Mouse (Mus musculus): ENCODE measurements around the gene Me3. TPM values are rescaled to one million over a fixed set of nuclear protein-coding genes. Genes with fewer than 3 reads are reported as not detected.
A peak's percentile ranks its signal among the peaks of the same experiment; 100 is the strongest.

Gene Me3
- polyA plus RNA-seq, 1 experiment from 2014 or later = 0.77 TPM

DNA sequence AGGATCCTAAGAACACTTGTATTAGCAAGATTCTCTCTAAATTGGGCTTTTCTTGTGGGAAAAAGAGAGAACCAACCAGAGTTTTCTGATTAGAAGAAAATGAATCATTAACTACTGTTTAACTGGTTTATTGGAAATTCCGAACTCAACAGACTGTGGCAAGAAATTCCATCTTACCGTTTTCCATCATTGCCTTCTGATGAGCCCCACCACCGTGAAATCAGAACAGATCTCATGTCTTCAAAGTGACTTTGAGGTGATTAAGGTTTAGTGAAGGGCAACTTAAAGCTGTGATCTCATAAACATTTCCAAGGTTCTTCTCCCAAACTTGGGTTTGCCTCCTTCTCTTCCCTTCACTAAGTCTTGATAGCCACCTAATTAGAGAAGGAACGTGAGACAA is 8.9 kb upstream of the Me3 start:
- WGBS = 85% methylated on average over 4 of the region's 4 CpGs

GRCm38 (mm10) chr7:89627393-89627792 is 4.8 kb upstream of the Me3 start:
- Histone ChIP-seq H3K9me3 (ENCODE audit: control insufficient read depth, low read length) (no peaks in the 10 kb centered on the region), H3K4me2 (ENCODE audit: low read depth) (no peak overlapping the region), H3K27ac (ENCODE audit: low read depth, low read length) (0 out of 2 replicates have a peak overlapping the region, but pooled peaks have one; percentile 11), H3K27me3 (ENCODE audit: control insufficient read depth, insufficient read depth, low read length) (no peaks in the 10 kb centered on the region), H3K36me3 (ENCODE audit: control insufficient read depth, insufficient read depth, low read length) (no peaks in the 10 kb centered on the region), H3K9ac (ENCODE audit: low read length) (no peak overlapping the region), H3K4me3 (ENCODE audit: low read depth, low read length) (no peak overlapping the region), H3K4me1 (ENCODE audit: control insufficient read depth, insufficient read depth, low read length) (peaks cover 3% of the 10 kb centered on the region; the same call in 1 of the 2 replicates)
- ATAC-seq (ENCODE audit: insufficient read depth, low FRiP score, low TSS enrichment) (no peak), DNase-seq (ENCODE audit: low spot score) (no peak)

More for the DNA sequence above, 8.9 kb upstream of the Me3 start:
- DNase-seq (ENCODE audit: low spot score) = no peak
- H3K27me3 ChIP-seq (ENCODE audit: control insufficient read depth, insufficient read depth, low read length) = no peaks in the 10 kb centered on the region
- H3K9me3 ChIP-seq (ENCODE audit: control insufficient read depth, low read length) = no peaks in the 10 kb centered on the region
- 0 out of 2 replicates have a peak, but pooled peaks cover 3% of the 10 kb centered on the region for H3K4me1 ChIP-seq (ENCODE audit: control insufficient read depth, insufficient read depth, low read length)
- H3K9ac ChIP-seq (ENCODE audit: low read length) = no peak overlapping the region
- H3K36me3 ChIP-seq (ENCODE audit: control insufficient read depth, insufficient read depth, low read length) = no peaks in the 10 kb centered on the region
- no peak overlapping the region for H3K4me3 ChIP-seq (ENCODE audit: low read depth, low read length)
- no peak overlapping the region for H3K4me2 ChIP-seq (ENCODE audit: low read depth)
- ATAC-seq (ENCODE audit: insufficient read depth, low FRiP score, low TSS enrichment) = no peak
- H3K27ac ChIP-seq (ENCODE audit: low read depth, low read length) = no peak overlapping the region

GRCm38 (mm10) chr7:89628006-89628405 is 4.2 kb upstream of the Me3 start:
- H3K9ac ChIP-seq (ENCODE audit: low read length) = no peak overlapping the region

GRCm38 (mm10) chr7:89629006-89629405 is 3.2 kb upstream of the Me3 start:
- Histone ChIP-seq H3K27me3 (ENCODE audit: control insufficient read depth, insufficient read depth, low read length) (no peaks in the 10 kb centered on the region), H3K9ac (ENCODE audit: low read length) (no peak overlapping the region), H3K4me1 (ENCODE audit: control insufficient read depth, insufficient read depth, low read length) (peaks cover 3% of the 10 kb centered on the region; the same call in 1 of the 2 replicates), H3K4me2 (ENCODE audit: low read depth) (no peak overlapping the region), H3K27ac (ENCODE audit: low read depth, low read length) (no peak overlapping the region), H3K4me3 (ENCODE audit: low read depth, low read length) (no peak overlapping the region), H3K36me3 (ENCODE audit: control insufficient read depth, insufficient read depth, low read length) (no peaks in the 10 kb centered on the region), H3K9me3 (ENCODE audit: control insufficient read depth, low read length) (no peaks in the 10 kb centered on the region)
- DNase-seq (ENCODE audit: low spot score) = no peak
- 55% methylated on average over 4 of the region's 4 CpGs for WGBS
- ATAC-seq (ENCODE audit: insufficient read depth, low FRiP score, low TSS enrichment) = no peak

More at GRCm38 (mm10) chr7:89628006-89628405, 4.2 kb upstream of the Me3 start:
- no peaks in the 10 kb centered on the region for H3K27me3 ChIP-seq (ENCODE audit: control insufficient read depth, insufficient read depth, low read length)
- H3K27ac ChIP-seq (ENCODE audit: low read depth, low read length) = peak overlapping the region; percentile 46; the same call in 1 of the 2 replicates
- DNase-seq (ENCODE audit: low spot score) (peak; percentile 58), ATAC-seq (ENCODE audit: insufficient read depth, low FRiP score, low TSS enrichment) (peak; percentile 65)
- WGBS = 9% methylated on average over 2 of the region's 2 CpGs
- H3K36me3 ChIP-seq (ENCODE audit: control insufficient read depth, insufficient read depth, low read length) = no peaks in the 10 kb centered on the region
- H3K4me2 ChIP-seq (ENCODE audit: low read depth) = no peak overlapping the region
- H3K4me3 ChIP-seq (ENCODE audit: low read depth, low read length) = no peak overlapping the region
- no peaks in the 10 kb centered on the region for H3K9me3 ChIP-seq (ENCODE audit: control insufficient read depth, low read length)
- peaks cover 3% of the 10 kb centered on the region; the same call in 1 of the 2 replicates for H3K4me1 ChIP-seq (ENCODE audit: control insufficient read depth, insufficient read depth, low read length)

DNA sequence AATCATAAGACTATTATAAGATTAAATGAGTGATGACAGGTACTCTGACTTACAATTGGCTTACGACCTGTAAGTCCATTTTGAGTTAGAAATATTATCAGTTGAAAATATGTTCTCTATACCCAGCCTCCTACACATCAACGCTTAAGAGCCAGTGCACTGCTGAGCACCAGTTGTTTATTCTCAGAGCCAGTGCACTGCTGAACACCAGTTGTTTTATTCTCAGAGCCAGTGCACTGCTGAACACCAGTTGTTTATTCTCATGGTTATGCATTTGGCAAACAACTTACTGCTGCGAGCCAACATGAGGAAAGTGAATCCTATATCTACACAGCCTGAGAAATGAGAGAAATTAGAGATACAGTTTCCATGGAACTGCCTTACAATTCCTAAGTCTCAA is 2.3 kb upstream of the Me3 start:
- Histone ChIP-seq H3K36me3 (ENCODE audit: control insufficient read depth, insufficient read depth, low read length) (no peaks in the 10 kb centered on the region), H3K27me3 (ENCODE audit: control insufficient read depth, insufficient read depth, low read length) (no peaks in the 10 kb centered on the region), H3K9ac (ENCODE audit: low read length) (no peak overlapping the region), H3K27ac (ENCODE audit: low read depth, low read length) (no peak overlapping the region), H3K4me1 (ENCODE audit: control insufficient read depth, insufficient read depth, low read length) (peaks cover 3% of the 10 kb centered on the region; the same call in 1 of the 2 replicates), H3K4me2 (ENCODE audit: low read depth) (no peak overlapping the region), H3K4me3 (ENCODE audit: low read depth, low read length) (no peak overlapping the region), H3K9me3 (ENCODE audit: control insufficient read depth, low read length) (no peaks in the 10 kb centered on the region)
- WGBS = 84% methylated on average over 3 of the region's 3 CpGs
- DNase-seq (ENCODE audit: low spot score) (no peak), ATAC-seq (ENCODE audit: insufficient read depth, low FRiP score, low TSS enrichment) (no peak)

DNA sequence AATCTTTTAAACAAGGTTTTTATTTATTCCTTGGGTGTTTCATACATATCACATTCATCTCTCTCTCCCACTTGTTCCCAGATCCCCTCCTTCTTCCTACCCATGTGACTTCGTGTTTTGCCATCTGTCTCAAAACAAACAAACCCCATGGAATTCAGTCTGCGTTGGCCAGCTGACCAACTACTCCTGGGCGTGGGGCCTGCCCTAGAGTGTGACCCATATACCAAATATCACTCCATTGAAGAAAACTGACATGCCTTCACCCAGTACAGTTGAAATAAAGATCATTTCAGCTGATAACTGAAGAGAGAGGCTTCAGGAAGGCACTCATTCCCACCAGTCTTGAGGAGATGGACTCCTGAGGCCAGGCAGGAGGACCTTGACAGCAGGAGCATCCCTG is 1.4 kb upstream of the Me3 start:
- Histone ChIP-seq H3K9me3 (ENCODE audit: control insufficient read depth, low read length) (no peaks in the 10 kb centered on the region), H3K4me1 (ENCODE audit: control insufficient read depth, insufficient read depth, low read length) (peaks cover 3% of the 10 kb centered on the region; the same call in 1 of the 2 replicates), H3K27me3 (ENCODE audit: control insufficient read depth, insufficient read depth, low read length) (no peaks in the 10 kb centered on the region), H3K4me2 (ENCODE audit: low read depth) (no peak overlapping the region), H3K36me3 (ENCODE audit: control insufficient read depth, insufficient read depth, low read length) (no peaks in the 10 kb centered on the region), H3K9ac (ENCODE audit: low read length) (no peak overlapping the region), H3K4me3 (ENCODE audit: low read depth, low read length) (no peak overlapping the region), H3K27ac (ENCODE audit: low read depth, low read length) (no peak overlapping the region)
- ATAC-seq (ENCODE audit: insufficient read depth, low FRiP score, low TSS enrichment) (no peak), DNase-seq (ENCODE audit: low spot score) (no peak)
- 62% methylated on average over 3 of the region's 3 CpGs for WGBS

- Histone ChIP-seq H3K9ac (ENCODE audit: low read length) (no peak overlapping the region), H3K27ac (ENCODE audit: low read depth, low read length) (no peak overlapping the region), H3K4me2 (ENCODE audit: low read depth) (no peak overlapping the region), H3K4me3 (ENCODE audit: low read depth, low read length) (no peak overlapping the region), H3K27me3 (ENCODE audit: control insufficient read depth, insufficient read depth, low read length) (no peaks in the 10 kb centered on the region), H3K36me3 (ENCODE audit: control insufficient read depth, insufficient read depth, low read length) (no peaks in the 10 kb centered on the region), H3K4me1 (ENCODE audit: control insufficient read depth, insufficient read depth, low read length) (no peaks in the 10 kb centered on the region), H3K9me3 (ENCODE audit: control insufficient read depth, low read length) (no peaks in the 10 kb centered on the region)
- WGBS = 92% methylated on average over 6 of the region's 6 CpGs
- ATAC-seq (ENCODE audit: insufficient read depth, low FRiP score, low TSS enrichment) = no peak
- DNase-seq (ENCODE audit: low spot score) = no peak
Observed at GRCm38 (mm10) chr7:89640533-89640932, 8.3 kb downstream of the Me3 start.

DNA sequence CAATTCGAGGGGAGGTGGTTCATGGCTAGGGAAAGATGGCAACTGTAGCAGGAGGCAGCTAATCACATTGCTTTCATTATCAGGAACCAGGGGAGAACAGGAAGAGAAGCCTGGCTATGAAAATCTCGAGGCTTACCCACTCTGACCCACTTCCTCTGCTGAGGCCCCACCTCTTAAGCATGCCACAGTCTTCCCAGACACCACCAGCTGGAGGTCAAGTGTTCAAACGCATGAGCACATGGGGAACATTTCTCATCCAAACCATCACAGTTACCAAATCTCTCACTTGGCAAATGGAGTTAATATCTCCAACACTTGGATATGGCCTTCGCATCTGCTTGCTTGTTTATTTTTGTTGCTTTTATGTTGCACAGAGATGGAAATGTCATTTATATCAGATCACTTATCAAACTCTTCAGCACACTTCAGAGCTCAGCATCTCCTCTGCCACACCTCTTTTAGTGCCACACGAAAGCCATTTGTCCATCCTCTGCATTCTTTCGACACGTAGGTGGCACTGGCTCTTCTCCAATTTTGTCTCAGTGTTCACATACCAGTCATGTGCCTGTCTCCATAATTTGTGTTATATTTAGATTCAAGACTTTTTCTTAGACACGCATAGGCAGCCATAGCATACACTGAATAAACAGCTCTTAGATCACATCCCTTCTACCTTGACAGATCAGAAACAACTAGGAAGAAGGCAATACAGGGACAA is 8.9 kb downstream of the Me3 start:
- WGBS = 77% methylated on average over 8 of the region's 8 CpGs
- H3K36me3 ChIP-seq (ENCODE audit: control insufficient read depth, insufficient read depth, low read length) = no peaks in the 10 kb centered on the region
- ATAC-seq (ENCODE audit: insufficient read depth, low FRiP score, low TSS enrichment) = no peak
- H3K27me3 ChIP-seq (ENCODE audit: control insufficient read depth, insufficient read depth, low read length) = no peaks in the 10 kb centered on the region
- no peak overlapping the region for H3K4me3 ChIP-seq (ENCODE audit: low read depth, low read length)
- no peak overlapping the region for H3K9ac ChIP-seq (ENCODE audit: low read length)
- no peaks in the 10 kb centered on the region for H3K9me3 ChIP-seq (ENCODE audit: control insufficient read depth, low read length)
- H3K27ac ChIP-seq (ENCODE audit: low read depth, low read length) = no peak overlapping the region
- no peak overlapping the region for H3K4me2 ChIP-seq (ENCODE audit: low read depth)
- H3K4me1 ChIP-seq (ENCODE audit: control insufficient read depth, insufficient read depth, low read length) = no peaks in the 10 kb centered on the region
- no peak for DNase-seq (ENCODE audit: low spot score)

GRCm38 (mm10) chr7:89645015-89645414 is 12.8 kb downstream of the Me3 start:
- no peaks in the 10 kb centered on the region for H3K36me3 ChIP-seq (ENCODE audit: control insufficient read depth, insufficient read depth, low read length)
- no peaks in the 10 kb centered on the region for H3K4me1 ChIP-seq (ENCODE audit: control insufficient read depth, insufficient read depth, low read length)
- H3K4me2 ChIP-seq (ENCODE audit: low read depth) = no peak overlapping the region
- no peak for ATAC-seq (ENCODE audit: insufficient read depth, low FRiP score, low TSS enrichment)
- H3K9ac ChIP-seq (ENCODE audit: low read length) = no peak overlapping the region
- no peak overlapping the region for H3K27ac ChIP-seq (ENCODE audit: low read depth, low read length)
- H3K4me3 ChIP-seq (ENCODE audit: low read depth, low read length) = no peak overlapping the region
- no peaks in the 10 kb centered on the region for H3K9me3 ChIP-seq (ENCODE audit: control insufficient read depth, low read length)
- H3K27me3 ChIP-seq (ENCODE audit: control insufficient read depth, insufficient read depth, low read length) = no peaks in the 10 kb centered on the region
- 74% methylated on average over 3 of the region's 3 CpGs for WGBS
- no peak for DNase-seq (ENCODE audit: low spot score)
